Mouse (Mus musculus) myocyte (in vitro differentiated cells): ENCODE measurements around the gene Gpsm2. TPM values are rescaled to one million over a fixed set of nuclear protein-coding genes. Genes with fewer than 3 reads are reported as not detected.

Source experiments
- H3K27me3 ChIP-seq: one replicate; pipeline ENCODE4 v1.6.1; 2011; ENCODE audit not compliant: control insufficient read depth, insufficient read depth, insufficient read length
- H3K36me3 ChIP-seq: one replicate; pipeline ENCODE4 v1.6.1; 2011; ENCODE audit not compliant: control insufficient read depth, insufficient read depth
- H3K4me2 ChIP-seq: one replicate; pipeline ENCODE4 v1.6.1; 2011; ENCODE audit warnings: low read depth, control low read depth
- H3K4me3 ChIP-seq: one replicate; pipeline ENCODE4 v1.5.1; 2011; ENCODE audit warnings: mild to moderate bottlenecking, control low read depth, moderate library complexity
- H3K79me2 ChIP-seq: one replicate; pipeline ENCODE4 v1.6.1; 2011; ENCODE audit not compliant: control insufficient read depth, insufficient read depth
- H3ac ChIP-seq: one replicate; pipeline ENCODE4 v1.6.1; 2011; ENCODE audit not compliant: control insufficient read depth, insufficient read length
- CEBPB ChIP-seq: IDR thresholded peaks from 2 replicates; pipeline ENCODE4 v1.6.1; 2011; ENCODE audit warnings: mild to moderate bottlenecking, moderate library complexity; ENCODE audit not compliant: poor library complexity, insufficient read depth, severe bottlenecking
- E2F4 ChIP-seq: IDR thresholded peaks from one replicate; pipeline ENCODE4 v1.6.1; 2011; ENCODE audit warnings: mild to moderate bottlenecking, control low read depth, moderate library complexity; ENCODE audit not compliant: insufficient read depth
- MAX ChIP-seq: IDR thresholded peaks from one replicate; pipeline ENCODE4 v1.6.1; 2011; ENCODE audit warnings: low read depth, mild to moderate bottlenecking, control low read depth
- MYOD1 ChIP-seq, 3 experiments: IDR thresholded peaks; one replicate each; pipeline ENCODE4 v1.6.1; 2011; ENCODE audit warnings: control low read depth in 2 of 3, low read depth in 2 of 3, mild to moderate bottlenecking in 2 of 3, moderate library complexity in 1 of 3; ENCODE audit not compliant: insufficient read length in 2 of 3, control insufficient read depth in 1 of 3
- MYOG ChIP-seq, 3 experiments: IDR thresholded peaks; one replicate each; pipeline ENCODE4 v1.6.1; 2011; ENCODE audit warnings: control low read depth in 2 of 3, low read depth in 2 of 3, mild to moderate bottlenecking in 2 of 3; ENCODE audit not compliant: insufficient read length in 2 of 3, control insufficient read depth in 1 of 3, insufficient read depth in 1 of 3
- POLR2A ChIP-seq: IDR thresholded peaks from one replicate; pipeline ENCODE4 v1.6.1; 2011; ENCODE audit warnings: low read depth, mild to moderate bottlenecking, control low read depth, moderate library complexity; ENCODE audit not compliant: insufficient read length
- POLR2AphosphoS2 ChIP-seq: IDR thresholded peaks from one replicate; pipeline ENCODE4 v1.6.1; 2011; ENCODE audit warnings: low read depth, control low read depth; ENCODE audit not compliant: insufficient read length
- REST ChIP-seq: IDR thresholded peaks from one replicate; pipeline ENCODE4 v1.6.1; 2011; ENCODE audit warnings: mild to moderate bottlenecking, control low read depth, moderate library complexity; ENCODE audit not compliant: insufficient read depth, insufficient read length
- SRF ChIP-seq: IDR thresholded peaks from one replicate; pipeline ENCODE4 v1.6.1; 2011; ENCODE audit warnings: low read depth; ENCODE audit not compliant: control insufficient read depth, insufficient read length
- TCF12 ChIP-seq: IDR thresholded peaks from one replicate; pipeline ENCODE4 v1.6.1; 2011; ENCODE audit warnings: mild to moderate bottlenecking, control low read depth; ENCODE audit not compliant: poor library complexity, insufficient read depth, severe bottlenecking
- TCF3 ChIP-seq: IDR thresholded peaks from one replicate; pipeline ENCODE4 v1.6.1; 2011; ENCODE audit warnings: low read depth, control low read depth; ENCODE audit not compliant: insufficient read length
- USF1 ChIP-seq: IDR thresholded peaks from one replicate; pipeline ENCODE4 v1.6.1; 2011; ENCODE audit warnings: low read depth, mild to moderate bottlenecking, control low read depth, moderate library complexity
- polyA plus RNA-seq: library from polyadenylated mRNA; unstranded; fragments of >200 nt; fragmentation: generic; extraction: Trizol; gene quantifications from one replicate; pipeline ENCODE4 v1.2.1, GENCODE M21; 2012; ENCODE audit warnings: missing spikeins

Gpsm2 gene
- polyA plus RNA-seq, 1 experiment, result 16.4 TPM

DNA sequence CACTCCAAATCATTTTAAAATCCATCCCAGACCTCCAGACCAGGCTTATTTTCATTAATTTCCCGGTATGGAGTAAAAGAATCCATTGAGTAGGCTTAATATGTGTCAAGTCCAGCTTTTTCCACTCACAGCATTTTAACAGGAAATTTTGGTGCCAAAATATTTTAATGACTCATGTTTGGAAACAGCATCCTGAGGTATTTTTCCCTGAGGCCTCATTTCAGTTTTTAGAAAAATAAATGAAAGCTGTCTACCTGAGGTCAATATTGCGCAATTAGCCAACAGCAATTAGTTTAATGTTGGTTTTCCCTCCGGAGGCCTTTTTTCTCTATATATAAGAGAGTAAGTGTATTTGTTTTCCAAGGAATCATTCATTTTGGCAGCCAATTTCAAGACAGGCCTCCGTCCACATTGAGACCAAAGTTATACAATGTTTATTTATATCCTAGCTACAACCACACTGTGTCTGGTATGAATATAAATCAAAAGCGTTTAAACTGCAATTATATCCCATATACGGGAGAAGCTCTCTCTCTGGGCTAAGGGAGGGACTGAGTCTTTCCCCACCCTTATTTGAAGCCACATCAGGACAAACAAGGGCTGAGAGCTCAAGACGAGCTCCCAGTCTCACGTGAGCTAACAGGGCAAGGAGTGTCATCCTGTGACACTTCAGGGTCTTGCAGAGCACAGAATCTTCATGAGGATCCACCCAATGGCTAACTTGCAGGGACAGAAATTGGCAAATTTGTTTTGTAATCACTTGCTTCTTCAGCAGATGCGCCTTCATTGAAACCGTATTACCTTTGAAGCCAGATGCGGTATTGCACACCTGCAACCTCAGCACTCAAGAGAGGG lies 37.7 kb upstream of the Gpsm2 start:
- peak overlapping the region; percentile 36 for H3K4me2 ChIP-seq
- no peak overlapping the region for H3ac ChIP-seq
- no peaks in the 10 kb centered on the region for H3K27me3 ChIP-seq
- H3K79me2 ChIP-seq, result no peaks in the 10 kb centered on the region
- H3K36me3 ChIP-seq, result peaks cover 5% of the 10 kb centered on the region
- TF ChIP-seq USF1 (no peak), CEBPB (peak; percentile 90), E2F4 (no peak), TCF12 (no peak), REST (no peak), MAX (no peak)
- no peak overlapping the region for H3K4me3 ChIP-seq

DNA sequence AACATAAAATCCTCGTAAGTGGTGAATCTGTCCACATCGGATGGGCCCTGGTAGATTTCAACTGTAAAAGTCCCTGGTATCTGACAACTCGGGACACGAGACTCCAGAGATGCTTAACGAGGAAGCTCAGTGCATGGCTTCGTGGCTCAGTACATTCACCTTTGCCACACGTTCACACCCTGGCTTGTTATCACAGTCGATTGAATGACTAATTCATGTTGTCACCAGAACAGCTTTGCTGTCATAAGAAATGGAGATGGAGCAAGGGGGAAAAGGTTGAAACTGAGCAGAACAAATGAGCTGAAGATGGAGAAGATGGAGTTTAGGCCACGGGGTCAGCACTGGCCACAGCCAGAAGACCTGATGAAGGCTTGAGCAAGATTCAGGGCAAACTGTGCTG lies 35.5 kb upstream of the Gpsm2 start:
- Histone ChIP-seq H3ac (no peak overlapping the region), H3K4me2 (no peak overlapping the region), H3K27me3 (no peaks in the 10 kb centered on the region), H3K79me2 (no peaks in the 10 kb centered on the region), H3K4me3 (no peak overlapping the region), H3K36me3 (peaks cover 10% of the 10 kb centered on the region)
- TF ChIP-seq POLR2AphosphoS2 (no peak), TCF3 (no peak), MYOG (IDR thresholded peaks at IDR 0.05; ENCODE audit: control insufficient read depth in 1 of 3, insufficient read depth in 1 of 3, insufficient read length in 2 of 3, low read depth in 2 of 3) (no peak), TCF12 (no peak), MYOD1 (IDR thresholded peaks at IDR 0.05; ENCODE audit: control insufficient read depth in 1 of 3, insufficient read length in 2 of 3, low read depth in 2 of 3) (no peak), REST (no peak), MAX (no peak), POLR2A (no peak)

DNA sequence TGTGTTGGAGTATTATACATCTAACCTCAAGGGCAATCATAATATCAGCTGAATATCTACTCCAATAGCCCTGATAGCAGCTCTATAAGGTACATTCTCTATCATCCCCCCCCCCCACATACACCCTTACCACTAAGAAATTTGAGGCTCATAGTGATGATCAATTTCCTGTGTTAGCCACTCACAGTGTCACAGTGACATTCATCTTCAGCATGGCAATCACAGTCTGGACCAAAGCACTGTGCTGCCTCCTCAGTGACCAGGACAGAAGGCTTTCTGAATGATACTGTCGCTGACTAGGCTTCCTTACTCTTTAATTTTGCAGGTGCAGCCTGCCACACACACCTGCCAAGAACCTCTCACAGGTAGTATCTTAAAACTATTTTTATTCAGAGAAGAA lies 34.0 kb upstream of the Gpsm2 start:
- Histone ChIP-seq H3ac (no peak overlapping the region), H3K79me2 (no peaks in the 10 kb centered on the region), H3K4me3 (no peak overlapping the region), H3K27me3 (no peaks in the 10 kb centered on the region), H3K36me3 (peaks cover 14% of the 10 kb centered on the region), H3K4me2 (no peak overlapping the region)
- TF ChIP-seq REST (no peak), MYOG (IDR thresholded peaks at IDR 0.05; ENCODE audit: control insufficient read depth in 1 of 3, insufficient read depth in 1 of 3, insufficient read length in 2 of 3, low read depth in 2 of 3) (no peak), MYOD1 (IDR thresholded peaks at IDR 0.05; ENCODE audit: control insufficient read depth in 1 of 3, insufficient read length in 2 of 3, low read depth in 2 of 3) (no peak), E2F4 (no peak), TCF12 (no peak), TCF3 (no peak), MAX (no peak), POLR2A (no peak), CEBPB (no peak)

DNA sequence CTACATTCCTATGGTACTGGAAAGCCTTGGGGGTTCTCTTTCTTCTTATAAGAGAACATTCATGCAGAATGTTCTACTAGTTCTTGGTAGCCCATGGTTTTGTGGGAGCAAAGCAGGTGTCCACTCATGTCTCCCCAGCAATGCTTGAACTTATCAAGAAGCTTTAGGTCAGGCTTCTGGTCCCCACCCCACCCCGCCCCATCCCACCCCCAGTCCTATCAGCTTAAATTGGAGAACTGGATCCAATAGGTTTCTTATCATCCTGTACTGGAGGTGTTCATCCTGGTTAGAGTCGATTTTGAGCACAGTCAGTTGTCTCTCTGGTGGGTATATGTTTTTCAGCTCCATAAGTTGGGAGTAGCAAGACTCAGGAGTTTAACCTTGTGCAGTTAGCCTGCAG lies 33.4 kb upstream of the Gpsm2 start:
- no peak overlapping the region for H3K4me3 ChIP-seq
- H3ac ChIP-seq, result no peak overlapping the region
- peaks cover 14% of the 10 kb centered on the region for H3K36me3 ChIP-seq
- H3K4me2 ChIP-seq, result no peak overlapping the region
- H3K79me2 ChIP-seq, result no peaks in the 10 kb centered on the region
- TF ChIP-seq POLR2A (no peak), POLR2AphosphoS2 (no peak), MYOD1 (IDR thresholded peaks at IDR 0.05; ENCODE audit: control insufficient read depth in 1 of 3, insufficient read length in 2 of 3, low read depth in 2 of 3) (no peak), TCF3 (no peak), USF1 (no peak), REST (no peak), TCF12 (no peak), SRF (no peak)
- H3K27me3 ChIP-seq, result no peaks in the 10 kb centered on the region

DNA sequence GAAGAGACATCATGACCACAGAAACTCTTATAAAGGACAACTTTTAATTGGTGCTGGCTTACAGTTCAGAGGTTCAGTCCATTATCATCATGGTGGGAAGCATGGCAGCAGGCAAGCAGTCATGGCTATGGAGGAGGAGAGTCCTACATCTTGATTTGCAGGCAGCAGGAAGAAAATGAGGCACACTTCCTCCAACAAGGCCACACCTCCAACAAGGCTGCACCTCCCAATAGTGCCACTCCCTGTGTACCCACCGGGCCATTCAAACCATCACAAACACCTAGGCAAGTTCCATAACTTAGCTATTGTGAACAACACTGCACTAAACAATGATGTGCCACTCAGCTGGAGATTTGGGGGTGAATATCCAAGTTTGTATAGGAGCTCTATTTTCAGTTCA lies 32.4 kb upstream of the Gpsm2 start:
- no peak overlapping the region for H3ac ChIP-seq
- no peaks in the 10 kb centered on the region for H3K79me2 ChIP-seq
- no peak overlapping the region for H3K4me3 ChIP-seq
- TF ChIP-seq MYOG (IDR thresholded peaks at IDR 0.05; ENCODE audit: control insufficient read depth in 1 of 3, insufficient read depth in 1 of 3, insufficient read length in 2 of 3, low read depth in 2 of 3) (no peak), POLR2A (no peak)
- no peak overlapping the region for H3K4me2 ChIP-seq
- no peaks in the 10 kb centered on the region for H3K27me3 ChIP-seq
- peaks cover 14% of the 10 kb centered on the region for H3K36me3 ChIP-seq
